Mouse (Mus musculus): ENCODE results near the gene Rcc1. TPM values are rescaled to one million over a fixed set of nuclear protein-coding genes. Genes with fewer than 3 reads are reported as not detected.
"Not testable (repeated sequence)": the region's sequence is repeated elsewhere in the genome, so short reads cannot be mapped to it uniquely, and the experiment has no call there.

Gene Rcc1
- polyA plus RNA-seq, 1 experiment: 19.5 TPM

- TF ChIP-seq CTCF (IDR thresholded peaks at IDR 0.05; ENCODE audit: low read depth, low read length) (no peak), POLR2A (IDR thresholded peaks at IDR 0.05; ENCODE audit: borderline replicate concordance, low read depth, low read length) (peak; percentile 65; the same call in 1 of the 2 replicates)
- peaks cover 4% of the 10 kb centered on the region; the same call in 1 of the 2 replicates for H3K4me1 ChIP-seq (ENCODE audit: control insufficient read depth, insufficient read depth, low read length)
Measured at GRCm38 (mm10) chr4:132308437-132309139, 44.8 kb downstream of the Rcc1 start.

GRCm38 (mm10) chr4:132306004-132306403 lies 47.4 kb downstream of the Rcc1 start:
- TF ChIP-seq CTCF (IDR thresholded peaks at IDR 0.05; ENCODE audit: low read depth, low read length) (no peak), POLR2A (IDR thresholded peaks at IDR 0.05; ENCODE audit: borderline replicate concordance, low read depth, low read length) (no peak)
- no peak overlapping the region for H3K4me3 ChIP-seq (ENCODE audit: insufficient read depth, low read length)
- no peak overlapping the region for H3K27ac ChIP-seq (ENCODE audit: insufficient read depth, low read depth, low read length)

More at GRCm38 (mm10) chr4:132308437-132309139, 44.8 kb downstream of the Rcc1 start:
- H3K27ac ChIP-seq (ENCODE audit: insufficient read depth, low read depth, low read length): peak overlapping the region; percentile 86
- H3K4me3 ChIP-seq (ENCODE audit: insufficient read depth, low read length): peak overlapping the region; percentile 98

GRCm38 (mm10) chr4:132305276-132305675 lies 48.1 kb downstream of the Rcc1 start:
- no peak for TF ChIP-seq CTCF (IDR thresholded peaks at IDR 0.05; ENCODE audit: low read depth, low read length)
- no peak for TF ChIP-seq POLR2A (IDR thresholded peaks at IDR 0.05; ENCODE audit: borderline replicate concordance, low read depth, low read length)
- H3K4me1 ChIP-seq (ENCODE audit: control insufficient read depth, insufficient read depth, low read length): peaks cover 4% of the 10 kb centered on the region; the same call in 1 of the 2 replicates
- H3K27ac ChIP-seq (ENCODE audit: insufficient read depth, low read depth, low read length): no peak overlapping the region
- H3K4me3 ChIP-seq (ENCODE audit: insufficient read depth, low read length): no peak overlapping the region

More at GRCm38 (mm10) chr4:132306004-132306403, 47.4 kb downstream of the Rcc1 start:
- peaks cover 4% of the 10 kb centered on the region; the same call in 1 of the 2 replicates for H3K4me1 ChIP-seq (ENCODE audit: control insufficient read depth, insufficient read depth, low read length)

- H3K4me1 ChIP-seq (ENCODE audit: control insufficient read depth, insufficient read depth, low read length); H3K27ac ChIP-seq (ENCODE audit: insufficient read depth, low read depth, low read length): not testable (repeated sequence)
- H3K4me3 ChIP-seq (ENCODE audit: insufficient read depth, low read length): peak overlapping the region; percentile 35; the same call in 1 of the 2 replicates
Measured at GRCm38 (mm10) chr4:132303484-132303883, 49.9 kb downstream of the Rcc1 start.

GRCm38 (mm10) chr4:132302939-132303479 lies 50.4 kb downstream of the Rcc1 start, which contains the start of gene Rab42:
TSS of gene Rab42 (minus strand) at chr4:132303385.
- peaks cover 2% of the 10 kb centered on the region; the same call in 1 of the 2 replicates for H3K4me1 ChIP-seq (ENCODE audit: control insufficient read depth, insufficient read depth, low read length)
- H3K4me3 ChIP-seq (ENCODE audit: insufficient read depth, low read length): peak within 1 kb of the TSS; percentile 61
- no peak within 1 kb of the TSS for H3K27ac ChIP-seq (ENCODE audit: insufficient read depth, low read depth, low read length)
- TF ChIP-seq POLR2A (IDR thresholded peaks at IDR 0.05; ENCODE audit: borderline replicate concordance, low read depth, low read length): no peak
- TF ChIP-seq CTCF (IDR thresholded peaks at IDR 0.05; ENCODE audit: low read depth, low read length): no peak

- H3K4me1 ChIP-seq (ENCODE audit: control insufficient read depth, insufficient read depth, low read length): peaks cover 2% of the 10 kb centered on the region; the same call in 1 of the 2 replicates
- TF ChIP-seq CTCF (IDR thresholded peaks at IDR 0.05; ENCODE audit: low read depth, low read length) (no peak), POLR2A (IDR thresholded peaks at IDR 0.05; ENCODE audit: borderline replicate concordance, low read depth, low read length) (no peak)
- H3K27ac ChIP-seq (ENCODE audit: insufficient read depth, low read depth, low read length): no peak overlapping the region
- peak overlapping the region; percentile 61 for H3K4me3 ChIP-seq (ENCODE audit: insufficient read depth, low read length)
Measured at GRCm38 (mm10) chr4:132301965-132302938, 51.2 kb downstream of the Rcc1 start.

- TF ChIP-seq POLR2A (IDR thresholded peaks at IDR 0.05; ENCODE audit: borderline replicate concordance, low read depth, low read length): no peak
- TF ChIP-seq CTCF (IDR thresholded peaks at IDR 0.05; ENCODE audit: low read depth, low read length): no peak
- Histone ChIP-seq H3K27ac (ENCODE audit: insufficient read depth, low read depth, low read length) (no peak overlapping the region), H3K4me1 (ENCODE audit: control insufficient read depth, insufficient read depth, low read length) (peaks cover 2% of the 10 kb centered on the region; the same call in 1 of the 2 replicates), H3K4me3 (ENCODE audit: insufficient read depth, low read length) (no peak overlapping the region)
Measured at GRCm38 (mm10) chr4:132301486-132301885, 51.9 kb downstream of the Rcc1 start.

- TF ChIP-seq CTCF (IDR thresholded peaks at IDR 0.05; ENCODE audit: low read depth, low read length) (no peak), POLR2A (IDR thresholded peaks at IDR 0.05; ENCODE audit: borderline replicate concordance, low read depth, low read length) (no peak)
- no peaks in the 10 kb centered on the region for H3K4me1 ChIP-seq (ENCODE audit: control insufficient read depth, insufficient read depth, low read length)
- H3K4me3 ChIP-seq (ENCODE audit: insufficient read depth, low read length): no peak overlapping the region
- no peak overlapping the region for H3K27ac ChIP-seq (ENCODE audit: insufficient read depth, low read depth, low read length)
Measured at GRCm38 (mm10) chr4:132299849-132300248, 53.6 kb downstream of the Rcc1 start.

GRCm38 (mm10) chr4:132295696-132296390 lies 57.6 kb downstream of the Rcc1 start:
- H3K4me1 ChIP-seq (ENCODE audit: control insufficient read depth, insufficient read depth, low read length): no peaks in the 10 kb centered on the region
- no peak overlapping the region for H3K27ac ChIP-seq (ENCODE audit: insufficient read depth, low read depth, low read length)
- no peak for TF ChIP-seq POLR2A (IDR thresholded peaks at IDR 0.05; ENCODE audit: borderline replicate concordance, low read depth, low read length)
- TF ChIP-seq CTCF (IDR thresholded peaks at IDR 0.05; ENCODE audit: low read depth, low read length): no peak
- H3K4me3 ChIP-seq (ENCODE audit: insufficient read depth, low read length): no peak overlapping the region

Data from bone marrow macrophage, adult 2 months (primary cell).